Mouse (Mus musculus): ENCODE measurements around the gene Clcf1. TPM values are rescaled to one million over a fixed set of nuclear protein-coding genes. Genes with fewer than 3 reads are reported as not detected.

Clcf1 gene
- total and polyA plus RNA-seq, 3 experiments, result 0.55 to 5.4 (median 1.0) TPM

DNA sequence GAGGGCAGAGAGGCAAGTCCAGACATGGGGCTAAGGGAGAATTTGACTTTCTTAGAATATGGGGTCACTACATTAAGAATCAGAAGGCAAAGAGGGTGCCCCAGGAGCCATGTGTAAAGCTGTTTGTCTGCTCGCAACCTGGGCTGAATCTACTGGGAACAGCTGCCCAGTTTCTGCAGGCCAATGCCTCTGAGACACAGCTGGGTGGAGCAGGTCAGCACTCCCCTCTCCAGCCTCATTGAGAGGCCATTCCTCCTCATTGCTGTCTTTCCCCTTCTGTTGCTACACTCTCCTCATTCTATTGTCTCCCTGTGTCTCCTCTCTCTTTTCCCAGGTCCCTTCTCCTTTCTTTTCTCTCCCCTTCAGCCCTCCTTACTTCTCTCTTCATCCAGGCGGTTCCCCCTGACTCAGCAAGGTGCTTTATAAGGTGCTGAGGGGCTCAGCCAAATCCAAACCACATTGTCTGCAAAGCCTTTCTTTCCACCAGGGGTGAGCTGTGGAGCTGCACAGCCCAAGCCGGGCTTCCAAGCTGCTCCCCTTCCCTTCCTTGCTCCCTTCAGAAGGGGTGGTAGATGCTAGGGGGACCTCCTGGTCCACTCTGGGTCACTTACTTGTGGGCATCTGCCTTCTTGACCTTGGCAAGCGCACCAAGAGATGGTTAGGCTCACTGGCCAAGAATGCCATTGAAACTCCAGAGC, 2.0 kb upstream of the Clcf1 start:
- Histone ChIP-seq H3K4me1 (ENCODE audit: control insufficient read depth, insufficient read depth, low read length) (peaks cover 8% of the 10 kb centered on the region), H3K36me3 (ENCODE audit: control insufficient read depth, insufficient read depth, low read length) (no peaks in the 10 kb centered on the region), H3K27me3 (ENCODE audit: control insufficient read depth, insufficient read depth, low read length) (no peaks in the 10 kb centered on the region), H3K79me2 (replicated peaks; ENCODE audit: control insufficient read depth, insufficient read depth, low read length) (no peaks in the 10 kb centered on the region), H3K4me3 (no peak overlapping the region), H3K27ac (no peak overlapping the region), H3K9ac (ENCODE audit: low read depth, low read length) (no peak overlapping the region)
- WGBS, result 75% methylated on average over 4 of the region's 4 CpGs
- intact Hi-C loops (cut with DNase I), result no loop called here
- no peak for DNase-seq
- no peak for TF ChIP-seq CTCF (IDR thresholded peaks at IDR 0.05)
- no peak for TF ChIP-seq POLR2A (IDR thresholded peaks at IDR 0.05; ENCODE audit: insufficient read depth, low read depth, low read length)
- TF ChIP-seq EP300 (IDR thresholded peaks at IDR 0.05; ENCODE audit: insufficient read depth, low read depth, low read length), result no peak

DNA sequence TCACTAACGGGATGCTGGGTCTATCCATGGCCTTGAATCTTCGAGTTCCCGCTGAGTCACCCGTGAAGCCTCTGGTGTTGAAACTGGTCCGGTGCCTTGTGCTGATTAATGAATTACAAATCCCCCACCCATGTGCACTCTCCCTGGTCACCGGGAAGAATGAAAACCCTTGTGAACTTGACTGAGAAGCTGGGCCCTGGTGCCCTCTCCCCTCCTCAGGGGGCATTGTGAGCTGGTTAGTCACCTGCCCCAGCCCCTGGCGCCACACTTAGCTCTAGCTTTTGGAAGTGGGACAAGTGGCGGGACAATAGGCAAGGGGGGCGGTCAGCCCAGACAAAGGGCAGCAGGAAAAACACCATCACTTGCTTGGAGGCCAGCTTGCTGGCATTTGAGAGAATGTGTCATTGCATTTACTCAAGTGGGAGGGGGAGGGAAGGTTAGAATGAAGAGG, 489 bp upstream of the Clcf1 start:
- 18% methylated on average over 9 of the region's 9 CpGs for WGBS
- no peaks in the 10 kb centered on the region for H3K79me2 ChIP-seq (replicated peaks; ENCODE audit: control insufficient read depth, insufficient read depth, low read length)
- no peaks in the 10 kb centered on the region for H3K36me3 ChIP-seq (ENCODE audit: control insufficient read depth, insufficient read depth, low read length)
- intact Hi-C loops (cut with DNase I), result no loop called here
- TF ChIP-seq EP300 (IDR thresholded peaks at IDR 0.05; ENCODE audit: insufficient read depth, low read depth, low read length) (no peak), POLR2A (IDR thresholded peaks at IDR 0.05; ENCODE audit: insufficient read depth, low read depth, low read length) (no peak), CTCF (IDR thresholded peaks at IDR 0.05) (no peak)
- H3K4me1 ChIP-seq (ENCODE audit: control insufficient read depth, insufficient read depth, low read length), result peaks cover 8% of the 10 kb centered on the region
- no peak overlapping the region for H3K27ac ChIP-seq
- no peak overlapping the region for H3K9ac ChIP-seq (ENCODE audit: low read depth, low read length)
- H3K27me3 ChIP-seq (ENCODE audit: control insufficient read depth, insufficient read depth, low read length), result no peaks in the 10 kb centered on the region
- H3K4me3 ChIP-seq, result no peak overlapping the region
- DNase-seq, result no peak

DNA sequence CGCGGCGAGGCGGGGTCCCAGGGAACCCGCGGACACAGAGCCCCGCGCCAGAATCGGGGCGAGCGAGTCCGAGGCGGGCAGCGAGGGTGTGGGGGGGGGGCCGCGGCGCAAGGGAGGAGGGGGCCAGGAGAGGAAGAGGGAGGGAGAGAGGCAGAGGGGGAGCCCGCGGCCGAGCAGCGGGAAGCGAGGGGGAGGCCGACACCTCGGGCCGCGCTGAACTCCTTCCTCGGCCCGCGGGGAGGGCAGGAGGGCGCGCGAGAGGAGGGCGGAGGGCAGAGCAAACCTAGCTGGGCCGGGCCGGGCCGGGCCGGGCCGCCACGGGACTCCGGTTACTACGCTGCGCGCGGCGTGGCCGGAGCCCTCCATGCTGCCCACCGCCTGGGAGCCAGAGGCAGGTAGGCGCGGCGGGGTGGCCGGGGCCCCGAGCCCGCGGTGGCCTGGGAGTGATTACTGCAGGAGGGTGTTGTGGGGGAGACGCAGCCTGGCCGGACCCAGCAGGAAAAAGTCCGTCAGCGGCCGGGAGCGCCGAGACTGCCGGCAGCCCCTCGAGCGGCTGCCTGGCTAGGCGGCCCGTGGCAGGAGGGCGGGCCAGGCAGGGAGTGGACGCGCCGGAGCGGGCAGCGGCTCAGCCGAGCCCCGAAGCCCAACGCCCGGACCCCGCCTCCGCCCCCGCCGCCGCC, 873 bp downstream of the Clcf1 start:
- Histone ChIP-seq H3K79me2 (replicated peaks; ENCODE audit: control insufficient read depth, insufficient read depth, low read length) (no peaks in the 10 kb centered on the region), H3K4me3 (peak overlapping the region; percentile 72), H3K36me3 (ENCODE audit: control insufficient read depth, insufficient read depth, low read length) (no peaks in the 10 kb centered on the region), H3K9ac (ENCODE audit: low read depth, low read length) (peak overlapping the region; percentile 97), H3K4me1 (ENCODE audit: control insufficient read depth, insufficient read depth, low read length) (peaks cover 8% of the 10 kb centered on the region), H3K27ac (peak overlapping the region; percentile 71), H3K27me3 (ENCODE audit: control insufficient read depth, insufficient read depth, low read length) (no peaks in the 10 kb centered on the region)
- no peak for DNase-seq
- TF ChIP-seq POLR2A (IDR thresholded peaks at IDR 0.05; ENCODE audit: insufficient read depth, low read depth, low read length), result no peak
- TF ChIP-seq EP300 (IDR thresholded peaks at IDR 0.05; ENCODE audit: insufficient read depth, low read depth, low read length), result no peak
- no peak for TF ChIP-seq CTCF (IDR thresholded peaks at IDR 0.05)
- intact Hi-C loops (cut with DNase I), result no loop called here
- WGBS, result under 1% methylated on average over 71 of the region's 81 CpGs

DNA sequence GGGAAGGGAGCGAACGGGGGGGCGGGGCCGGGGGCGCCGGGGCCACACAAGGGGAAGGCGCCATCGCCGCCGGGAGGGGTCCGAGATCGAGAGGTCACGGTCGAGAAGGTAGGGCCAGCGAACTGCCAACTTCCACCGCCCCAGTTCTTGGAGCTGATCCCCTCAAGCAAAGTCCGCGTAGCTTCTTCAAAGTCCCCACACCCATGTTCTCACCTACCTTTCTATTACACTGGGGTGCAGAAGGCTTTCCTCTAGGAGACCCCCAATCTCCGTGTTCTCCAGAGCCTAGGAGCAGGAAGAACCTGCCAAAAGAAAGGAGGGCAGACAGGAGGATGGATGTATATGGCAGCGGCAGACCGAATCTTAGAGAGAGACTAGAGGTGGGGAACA, 1.4 kb downstream of the Clcf1 start:
- intact Hi-C loops (cut with DNase I), result no loop called here
- Histone ChIP-seq H3K9ac (ENCODE audit: low read depth, low read length) (peak overlapping the region; percentile 97), H3K27me3 (ENCODE audit: control insufficient read depth, insufficient read depth, low read length) (no peaks in the 10 kb centered on the region), H3K4me3 (peak overlapping the region; percentile 72), H3K27ac (no peak overlapping the region; the same call in 1 of the 2 replicates), H3K79me2 (replicated peaks; ENCODE audit: control insufficient read depth, insufficient read depth, low read length) (no peaks in the 10 kb centered on the region), H3K4me1 (ENCODE audit: control insufficient read depth, insufficient read depth, low read length) (peaks cover 8% of the 10 kb centered on the region), H3K36me3 (ENCODE audit: control insufficient read depth, insufficient read depth, low read length) (no peaks in the 10 kb centered on the region)
- 4% methylated on average over 20 of the region's 21 CpGs for WGBS
- TF ChIP-seq EP300 (IDR thresholded peaks at IDR 0.05; ENCODE audit: insufficient read depth, low read depth, low read length) (no peak), POLR2A (IDR thresholded peaks at IDR 0.05; ENCODE audit: insufficient read depth, low read depth, low read length) (no peak), CTCF (IDR thresholded peaks at IDR 0.05) (no peak)
- DNase-seq, result no peak

DNA sequence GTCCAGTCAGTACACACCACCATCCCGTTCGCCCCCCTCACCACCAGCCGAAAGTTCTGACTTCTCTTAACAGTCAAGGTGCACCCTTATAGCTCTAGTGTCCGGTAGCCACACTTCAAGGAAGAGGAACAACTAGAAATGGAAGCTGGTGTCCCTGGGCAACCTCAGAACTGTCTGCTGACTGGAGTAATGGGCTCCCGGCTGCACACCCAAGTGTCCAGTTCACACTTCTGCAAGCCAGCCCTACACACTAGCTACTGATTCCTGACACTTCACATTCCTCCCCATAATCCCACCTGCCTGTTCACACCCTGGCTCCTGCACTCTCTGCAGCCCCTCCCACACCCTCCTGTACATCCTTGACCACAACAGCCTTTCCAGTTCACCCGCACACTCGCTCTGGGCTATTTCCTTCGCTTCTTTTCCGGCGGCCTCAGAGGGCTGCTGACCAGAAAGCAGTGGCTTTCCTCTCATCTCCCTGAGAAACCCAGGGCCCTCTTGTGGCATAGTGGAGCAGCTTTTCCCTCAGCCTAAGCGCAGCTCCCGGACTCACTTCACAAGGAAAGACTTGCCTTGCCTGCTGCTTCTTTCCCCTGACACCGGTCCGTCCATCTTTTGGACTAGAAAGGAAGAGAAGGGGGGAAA, 2.1 kb downstream of the Clcf1 start:
- 21% methylated on average over 14 of the region's 14 CpGs for WGBS
- Histone ChIP-seq H3K27me3 (ENCODE audit: control insufficient read depth, insufficient read depth, low read length) (no peaks in the 10 kb centered on the region), H3K9ac (ENCODE audit: low read depth, low read length) (no peak overlapping the region), H3K4me1 (ENCODE audit: control insufficient read depth, insufficient read depth, low read length) (peaks cover 12% of the 10 kb centered on the region), H3K36me3 (ENCODE audit: control insufficient read depth, insufficient read depth, low read length) (no peaks in the 10 kb centered on the region), H3K27ac (no peak overlapping the region), H3K79me2 (replicated peaks; ENCODE audit: control insufficient read depth, insufficient read depth, low read length) (no peaks in the 10 kb centered on the region), H3K4me3 (no peak overlapping the region)
- intact Hi-C loops (cut with DNase I), result no loop called here
- no peak for TF ChIP-seq POLR2A (IDR thresholded peaks at IDR 0.05; ENCODE audit: insufficient read depth, low read depth, low read length)
- TF ChIP-seq CTCF (IDR thresholded peaks at IDR 0.05), result peak; percentile 69
- no peak for TF ChIP-seq EP300 (IDR thresholded peaks at IDR 0.05; ENCODE audit: insufficient read depth, low read depth, low read length)
- DNase-seq, result no peak
